Mouse (Mus musculus): ENCODE data around the gene Tox4. TPM values are rescaled to one million over a fixed set of nuclear protein-coding genes. Genes with fewer than 3 reads are reported as not detected.

The Tox4 gene
- polyA plus RNA-seq (2012): 1.4 and 2.0 TPM in 2 replicates

DNA sequence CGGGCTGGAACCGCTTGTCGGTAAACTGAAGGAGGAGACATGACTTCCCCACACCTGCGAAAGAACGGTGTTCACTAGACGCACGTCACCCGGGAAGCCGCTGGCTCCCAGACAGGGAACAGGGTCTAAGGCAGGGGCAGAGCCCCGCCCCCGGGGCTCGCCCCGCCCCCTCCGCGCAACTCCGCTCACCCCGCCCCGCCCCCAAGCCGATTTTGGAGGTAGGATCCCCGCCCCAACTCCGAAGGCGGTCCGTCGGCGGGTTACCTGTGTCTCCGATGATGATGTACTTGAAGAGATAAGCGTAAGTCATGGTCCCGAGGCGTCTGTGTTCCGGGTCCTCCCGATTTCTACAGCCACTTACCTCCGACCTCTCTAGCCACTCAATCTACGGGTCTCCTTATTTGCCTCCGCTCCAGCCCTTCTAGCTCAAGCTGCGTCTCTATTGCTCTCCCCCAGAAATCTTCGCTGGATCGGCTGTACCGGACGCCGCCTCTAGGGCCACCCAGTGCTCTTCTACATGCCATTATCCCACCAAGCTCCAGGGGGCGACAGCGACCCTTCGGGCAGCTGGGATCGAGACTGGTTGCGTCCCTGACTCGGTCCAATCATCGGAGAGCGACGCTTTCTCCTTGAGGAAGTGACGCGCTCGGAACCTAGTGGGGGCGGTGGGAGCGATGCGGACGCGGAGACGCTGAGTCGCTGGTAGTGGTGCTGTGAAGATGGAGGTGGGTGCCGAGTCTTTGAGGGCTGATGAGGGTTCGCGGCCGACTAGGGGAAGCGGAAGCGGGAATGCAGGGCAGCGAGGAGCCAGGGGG is at the start of gene Tox4, which contains the start of gene Rab2b:
Gene Tox4, plus strand, starts transcription at position 215 of the 815 bp plus-strand sequence.
Gene Rab2b, minus strand, starts transcription at position 614 of the 815 bp plus-strand sequence.
- peak within 1 kb of the TSS; percentile 77 for H3K4me3 ChIP-seq (replicated peaks)
- no peaks in the 10 kb centered on the region for H3K27me3 ChIP-seq (ENCODE audit: control insufficient read depth)
- no peaks in the 10 kb centered on the region for H3K9me3 ChIP-seq (ENCODE audit: control insufficient read depth, low read length)
- peaks cover 10% of the 10 kb centered on the region for H3K36me3 ChIP-seq (ENCODE audit: control insufficient read depth)
- TF ChIP-seq TAL1 (IDR thresholded peaks at IDR 0.05; ENCODE audit: low read length) (no peak), GATA1 (IDR thresholded peaks at IDR 0.05; ENCODE audit: low read length) (no peak)
- peaks cover 26% of the 10 kb centered on the region for H3K4me1 ChIP-seq (ENCODE audit: control insufficient read depth)

GRCm38 (mm10) chr14:52232249-52232648 is 46.7 kb upstream of the Tox4 start:
- no peak overlapping the region for H3K4me3 ChIP-seq (replicated peaks)
- peaks cover 4% of the 10 kb centered on the region; the same call in 1 of the 2 replicates for H3K4me1 ChIP-seq (ENCODE audit: control insufficient read depth)
- TF ChIP-seq GATA1 (IDR thresholded peaks at IDR 0.05; ENCODE audit: low read length) (no peak), TAL1 (IDR thresholded peaks at IDR 0.05; ENCODE audit: low read length) (no peak)
- H3K27me3 ChIP-seq (ENCODE audit: control insufficient read depth): no peaks in the 10 kb centered on the region
- H3K9me3 ChIP-seq (ENCODE audit: control insufficient read depth, low read length): no peaks in the 10 kb centered on the region
- peaks cover 96% of the 10 kb centered on the region for H3K36me3 ChIP-seq (ENCODE audit: control insufficient read depth)

GRCm38 (mm10) chr14:52235165-52235564 is 43.8 kb upstream of the Tox4 start:
- Histone ChIP-seq H3K9me3 (ENCODE audit: control insufficient read depth, low read length) (no peaks in the 10 kb centered on the region), H3K36me3 (ENCODE audit: control insufficient read depth) (peaks cover 71% of the 10 kb centered on the region), H3K4me1 (ENCODE audit: control insufficient read depth) (peaks cover 6% of the 10 kb centered on the region), H3K4me3 (replicated peaks) (no peak overlapping the region), H3K27me3 (ENCODE audit: control insufficient read depth) (no peaks in the 10 kb centered on the region)
- no peak for TF ChIP-seq TAL1 (IDR thresholded peaks at IDR 0.05; ENCODE audit: low read length)
- TF ChIP-seq GATA1 (IDR thresholded peaks at IDR 0.05; ENCODE audit: low read length): no peak

DNA sequence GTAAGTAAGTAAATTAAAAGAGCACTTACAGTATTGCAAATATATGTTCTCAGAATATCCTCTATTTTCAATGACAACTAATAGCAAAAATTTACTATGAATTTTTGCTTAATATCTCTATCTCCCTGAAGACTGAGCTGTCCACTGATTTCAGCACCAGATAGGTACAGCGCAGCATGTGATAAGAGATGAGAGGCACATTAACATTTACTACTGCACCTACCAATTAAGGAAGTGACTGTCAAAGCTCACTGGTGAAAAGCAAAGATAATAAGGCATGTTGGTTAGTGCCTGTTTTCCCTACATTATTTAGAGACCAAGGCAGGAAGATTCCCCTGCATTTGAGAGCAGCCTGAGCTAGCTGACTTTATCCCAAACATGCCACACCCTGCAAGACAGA is 42.7 kb upstream of the Tox4 start:
- peaks cover 60% of the 10 kb centered on the region for H3K36me3 ChIP-seq (ENCODE audit: control insufficient read depth)
- H3K4me3 ChIP-seq (replicated peaks): no peak overlapping the region
- H3K4me1 ChIP-seq (ENCODE audit: control insufficient read depth): peaks cover 9% of the 10 kb centered on the region
- TF ChIP-seq TAL1 (IDR thresholded peaks at IDR 0.05; ENCODE audit: low read length): no peak
- TF ChIP-seq GATA1 (IDR thresholded peaks at IDR 0.05; ENCODE audit: low read length): no peak
- H3K27me3 ChIP-seq (ENCODE audit: control insufficient read depth): no peaks in the 10 kb centered on the region
- H3K9me3 ChIP-seq (ENCODE audit: control insufficient read depth, low read length): no peaks in the 10 kb centered on the region

- Histone ChIP-seq H3K9me3 (ENCODE audit: control insufficient read depth, low read length) (no peaks in the 10 kb centered on the region), H3K27me3 (ENCODE audit: control insufficient read depth) (no peaks in the 10 kb centered on the region), H3K4me1 (ENCODE audit: control insufficient read depth) (peaks cover 42% of the 10 kb centered on the region), H3K36me3 (ENCODE audit: control insufficient read depth) (no peaks in the 10 kb centered on the region; the same call in 1 of the 2 replicates), H3K4me3 (replicated peaks) (peak overlapping the region; percentile 78)
- no peak for TF ChIP-seq GATA1 (IDR thresholded peaks at IDR 0.05; ENCODE audit: low read length)
- no peak for TF ChIP-seq TAL1 (IDR thresholded peaks at IDR 0.05; ENCODE audit: low read length)
Measured at GRCm38 (mm10) chr14:52244041-52244689, 34.8 kb upstream of the Tox4 start.

DNA sequence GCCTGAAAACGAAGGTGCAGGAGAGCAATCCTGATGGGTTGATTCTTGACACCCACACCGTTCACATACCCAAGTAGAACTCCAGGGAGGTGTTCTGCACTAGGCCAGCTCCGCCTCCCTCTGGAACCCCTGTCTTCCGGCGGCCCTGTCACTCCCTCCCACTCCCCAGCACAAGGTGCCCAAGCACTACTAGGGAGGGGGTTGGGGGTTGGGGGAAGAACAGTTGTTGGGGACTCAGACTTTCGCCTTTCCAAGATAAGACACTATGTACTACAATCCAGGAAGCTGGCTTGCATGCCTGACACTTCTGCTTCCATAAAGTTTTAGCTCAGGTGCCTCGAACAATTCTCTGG is 34.3 kb upstream of the Tox4 start:
- TF ChIP-seq TAL1 (IDR thresholded peaks at IDR 0.05; ENCODE audit: low read length) (no peak), GATA1 (IDR thresholded peaks at IDR 0.05; ENCODE audit: low read length) (no peak)
- Histone ChIP-seq H3K9me3 (ENCODE audit: control insufficient read depth, low read length) (no peaks in the 10 kb centered on the region), H3K4me3 (replicated peaks) (peak overlapping the region; percentile 78), H3K36me3 (ENCODE audit: control insufficient read depth) (no peaks in the 10 kb centered on the region), H3K27me3 (ENCODE audit: control insufficient read depth) (no peaks in the 10 kb centered on the region), H3K4me1 (ENCODE audit: control insufficient read depth) (peaks cover 40% of the 10 kb centered on the region)

DNA sequence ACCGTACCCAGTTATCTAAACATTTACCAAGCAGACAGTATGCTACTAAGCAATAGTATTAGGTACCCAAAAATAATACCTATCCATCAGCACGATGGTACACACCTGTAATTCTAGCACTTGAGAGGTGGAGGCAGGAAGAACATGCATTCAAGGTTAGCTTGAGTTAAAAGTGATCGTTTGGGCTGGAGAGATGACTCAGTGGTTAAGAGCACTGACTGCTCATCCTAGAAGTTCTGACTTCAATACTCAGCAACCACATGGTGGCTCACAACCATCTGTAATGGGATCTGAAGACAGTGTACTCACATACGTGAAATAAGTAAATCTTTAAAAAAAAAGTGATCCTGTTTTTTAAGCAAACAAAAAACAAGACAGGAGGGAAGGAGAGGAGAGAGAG is 32.8 kb upstream of the Tox4 start:
- no peak for TF ChIP-seq TAL1 (IDR thresholded peaks at IDR 0.05; ENCODE audit: low read length)
- TF ChIP-seq GATA1 (IDR thresholded peaks at IDR 0.05; ENCODE audit: low read length): no peak
- Histone ChIP-seq H3K36me3 (ENCODE audit: control insufficient read depth) (no peaks in the 10 kb centered on the region), H3K27me3 (ENCODE audit: control insufficient read depth) (no peaks in the 10 kb centered on the region), H3K4me3 (replicated peaks) (no peak overlapping the region), H3K9me3 (ENCODE audit: control insufficient read depth, low read length) (no peaks in the 10 kb centered on the region), H3K4me1 (ENCODE audit: control insufficient read depth) (peaks cover 37% of the 10 kb centered on the region)

- Histone ChIP-seq H3K27me3 (ENCODE audit: control insufficient read depth) (no peaks in the 10 kb centered on the region), H3K4me3 (replicated peaks) (peak overlapping the region; percentile 95), H3K4me1 (ENCODE audit: control insufficient read depth) (peaks cover 36% of the 10 kb centered on the region), H3K9me3 (ENCODE audit: control insufficient read depth, low read length) (no peaks in the 10 kb centered on the region), H3K36me3 (ENCODE audit: control insufficient read depth) (peaks cover 2% of the 10 kb centered on the region; the same call in 1 of the 2 replicates)
- no peak for TF ChIP-seq TAL1 (IDR thresholded peaks at IDR 0.05; ENCODE audit: low read length)
- TF ChIP-seq GATA1 (IDR thresholded peaks at IDR 0.05; ENCODE audit: low read length): no peak
Measured at GRCm38 (mm10) chr14:52256311-52257175, 22.4 kb upstream of the Tox4 start.

Measured in erythroblast, embryonic 14.5 days (primary cell).